Mouse (Mus musculus) cerebellum, postnatal 36 days (tissue): Measurements from ENCODE around the gene Fpgt.

Experiments
- DNase-seq, 2 experiments: peaks; one replicate each; pipeline ENCODE4 v3.0.0; 2021 to 2022; ENCODE audit warnings: mixed read lengths in 2 of 2

Fpgt gene

DNA sequence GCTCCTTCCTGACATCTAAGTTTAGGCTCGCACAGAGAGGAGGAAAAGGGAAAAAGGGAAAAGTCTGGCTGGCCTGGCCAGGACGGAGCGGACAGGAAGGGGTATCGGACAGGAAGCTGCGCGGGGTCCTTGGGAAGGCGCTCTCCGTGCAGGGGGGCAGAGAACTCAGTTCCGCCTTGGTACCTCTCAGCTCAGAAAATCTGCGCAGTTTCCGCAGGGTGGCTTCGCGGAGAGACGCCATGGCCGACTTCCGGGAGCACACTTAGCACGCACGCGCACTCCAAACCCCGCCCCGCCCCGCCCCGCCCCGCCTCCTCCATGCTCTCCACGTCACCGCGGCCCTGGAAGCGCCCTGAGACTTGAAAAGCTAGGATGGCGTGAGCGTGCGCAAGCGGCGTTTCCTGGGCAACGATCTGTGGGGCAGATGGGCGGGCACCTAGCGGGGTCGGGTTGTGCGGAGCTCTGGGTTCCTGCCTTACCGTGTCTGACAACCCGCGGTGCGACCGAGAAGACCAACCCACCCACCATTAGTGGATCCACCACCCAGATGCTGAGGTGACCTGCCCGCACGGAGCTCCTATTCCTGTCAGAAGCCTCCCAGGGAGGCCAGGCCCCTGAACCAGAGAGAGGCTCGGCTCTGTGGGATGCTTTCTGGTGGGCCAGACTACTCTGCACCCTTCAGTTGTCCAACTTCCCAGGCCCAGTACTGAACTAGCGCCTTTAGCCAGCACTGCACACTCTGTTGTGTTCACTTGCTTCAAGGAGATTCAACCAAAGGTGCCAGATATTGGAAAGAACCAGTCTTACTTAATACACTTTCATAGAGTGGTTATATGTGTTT lies at the start of gene Fpgt, which contains the start of gene Lrriq3:
Fpgt (minus strand) TSS at position 288 of the 841 bp plus-strand sequence.
Lrriq3 (plus strand) TSS at position 319 of the 841 bp plus-strand sequence.
- DNase-seq, result peak; percentile 89 to 91

DNA sequence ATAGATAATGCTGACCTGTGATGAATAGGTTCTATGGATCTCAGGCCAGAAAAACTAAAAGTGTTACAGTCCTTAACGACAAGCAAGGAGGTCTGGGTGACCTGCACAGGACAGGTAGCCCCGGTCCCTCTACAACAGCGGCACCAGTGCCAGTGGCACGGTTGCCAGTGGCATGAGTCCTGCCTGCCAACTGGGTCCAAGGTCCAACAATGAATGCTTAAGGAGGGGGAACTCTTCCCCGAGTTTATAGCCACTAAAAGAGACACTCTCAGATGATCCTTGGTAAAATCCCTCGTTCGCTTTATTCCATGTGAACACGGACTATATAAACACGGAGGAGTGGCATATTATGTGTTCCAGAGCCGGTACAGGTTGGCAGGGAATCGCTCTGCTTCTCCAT lies 47.8 kb upstream of the Fpgt start:
- no peak for DNase-seq

DNA sequence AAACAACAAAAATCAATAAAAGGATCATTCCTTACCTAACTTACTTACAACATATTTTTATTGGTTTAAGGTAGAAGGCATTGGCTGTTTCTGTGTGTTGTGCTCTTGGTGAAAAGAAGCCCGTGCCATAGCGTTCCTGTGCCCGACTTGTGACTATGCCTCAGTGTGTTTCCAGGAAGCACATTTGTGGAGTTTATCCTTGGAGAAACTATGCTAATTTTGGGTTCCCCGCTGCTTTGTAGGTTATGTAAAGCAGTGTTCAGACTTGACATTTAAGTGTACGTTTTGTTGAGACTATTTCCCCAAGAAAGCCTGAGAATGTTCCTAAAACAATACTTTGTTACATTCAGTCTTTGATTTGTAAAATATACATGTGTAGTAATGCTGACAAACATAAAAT lies 44.5 kb upstream of the Fpgt start:
- DNase-seq, result no peak

DNA sequence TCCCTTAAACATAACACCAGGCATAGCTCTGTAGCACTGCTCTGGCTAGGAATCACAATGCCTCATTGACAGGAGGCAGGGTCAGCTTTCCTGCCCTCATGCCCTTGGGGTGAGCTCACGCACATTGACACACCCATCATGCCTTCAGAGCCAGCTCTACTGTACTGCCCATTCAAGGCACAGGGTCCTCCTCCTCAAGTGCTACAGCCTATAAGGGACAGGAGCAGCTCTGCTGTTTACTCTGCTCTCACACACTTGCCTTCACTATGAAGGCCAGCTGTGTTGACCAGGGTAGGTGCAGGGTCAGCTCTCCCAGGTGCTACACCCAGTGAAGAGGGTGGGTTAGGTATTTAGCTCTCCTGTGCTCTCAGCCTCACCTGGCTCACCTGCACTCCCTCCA lies 12.8 kb upstream of the Fpgt start:
- DNase-seq, result no peak

DNA sequence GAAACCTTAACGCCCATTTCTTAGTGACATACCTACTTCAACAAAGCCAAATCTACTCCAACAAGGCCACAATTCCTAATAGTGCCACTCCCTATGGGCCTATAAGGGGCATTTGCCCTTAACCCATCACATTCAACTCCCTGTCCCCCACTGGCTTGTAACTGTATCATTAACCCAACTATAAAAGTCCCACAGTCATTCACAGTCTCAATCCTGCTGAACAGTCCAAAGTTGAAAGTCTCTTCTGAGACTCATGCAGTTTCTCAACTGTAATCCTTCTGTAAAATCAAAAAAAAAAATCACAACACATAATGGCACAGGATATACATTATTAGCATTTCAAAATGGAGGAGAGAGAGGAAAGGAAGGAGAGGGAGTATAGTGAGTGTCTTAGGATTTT lies 6.1 kb upstream of the Fpgt start:
- no peak for DNase-seq

DNA sequence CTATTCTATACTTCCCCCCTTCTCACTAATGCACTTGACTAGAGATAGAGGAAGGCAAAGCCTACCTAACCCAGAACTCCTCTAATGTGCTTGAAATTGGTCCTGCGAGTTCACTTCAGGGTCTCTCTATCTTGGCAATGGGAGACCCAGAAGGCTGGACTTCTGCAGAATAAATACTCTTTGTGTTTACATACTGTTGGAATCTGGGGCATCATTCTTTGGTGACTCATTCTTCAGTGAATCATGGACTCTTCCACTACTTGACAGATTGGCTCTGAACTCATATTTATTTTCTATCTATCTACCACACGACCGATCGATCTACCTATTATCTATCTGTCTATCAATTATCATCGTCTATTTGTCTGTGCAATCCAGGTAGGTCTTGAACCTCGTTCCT lies 1.1 kb downstream of the Fpgt start:
- no peak for DNase-seq

DNA sequence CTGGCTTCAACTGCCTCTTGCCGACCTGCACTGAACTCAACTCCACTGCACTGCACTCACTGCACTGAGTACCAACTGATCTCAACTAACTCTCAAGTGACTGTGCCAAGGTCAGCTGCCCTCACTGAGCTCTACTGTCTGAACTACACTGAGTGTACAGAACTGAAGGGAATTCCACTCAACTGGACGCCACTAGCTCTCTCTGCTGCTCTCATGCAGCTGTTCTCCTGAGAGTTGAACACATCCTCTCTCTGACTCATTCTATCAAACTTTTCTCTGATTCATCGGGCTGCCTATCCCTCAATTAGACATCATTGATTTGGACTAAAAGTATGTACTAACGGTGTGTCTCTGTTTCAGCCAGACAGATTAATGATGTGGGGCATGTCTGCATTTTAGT lies 15.3 kb downstream of the Fpgt start:
- DNase-seq, result no peak

DNA sequence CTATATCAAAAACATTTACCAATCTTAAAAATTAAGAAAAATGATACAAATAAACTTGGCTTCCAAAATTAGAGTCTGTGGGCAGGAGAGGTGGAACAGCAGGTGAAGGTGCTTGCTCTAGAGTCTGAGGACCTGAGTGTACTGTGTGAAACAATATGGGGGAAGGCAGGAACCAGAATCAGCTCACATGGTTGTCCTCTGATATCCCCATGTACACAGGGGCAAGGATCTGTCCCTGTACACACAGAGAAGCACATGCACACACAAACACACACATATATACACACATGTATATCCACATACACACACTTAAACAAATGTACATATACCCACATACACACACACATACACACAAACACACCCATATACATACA lies 33.8 kb downstream of the Fpgt start:
- DNase-seq, result no peak

DNA sequence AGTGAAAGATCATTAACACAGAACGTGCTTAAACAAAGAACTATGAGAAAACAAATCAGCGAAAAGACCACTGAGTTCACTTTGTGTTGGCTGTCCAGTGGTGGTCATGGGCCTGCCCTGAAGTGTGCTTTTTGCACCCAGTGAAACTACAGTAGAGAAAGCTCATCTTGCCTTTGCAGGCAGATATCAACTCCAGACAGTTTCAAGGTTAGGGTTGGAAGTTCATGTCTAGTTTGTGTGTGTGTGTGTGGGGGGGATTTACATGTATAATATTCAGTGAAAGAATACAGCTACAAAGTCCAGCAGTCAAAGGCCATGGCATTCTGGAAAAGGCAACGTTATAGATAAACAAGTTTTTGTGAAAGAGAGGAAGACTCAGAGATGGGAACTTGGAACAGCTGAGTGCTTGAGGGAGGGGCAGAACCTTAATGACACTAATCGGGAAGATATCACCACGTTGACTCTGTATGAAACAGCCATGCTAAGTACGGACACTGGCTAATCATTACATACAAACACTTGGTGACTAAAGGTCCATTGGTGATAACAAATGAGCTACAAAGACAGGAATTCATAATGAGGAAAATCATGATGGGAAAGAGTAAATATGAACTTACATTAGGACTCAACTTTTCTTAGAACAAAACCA lies 34.3 kb downstream of the Fpgt start:
- DNase-seq, result no peak

DNA sequence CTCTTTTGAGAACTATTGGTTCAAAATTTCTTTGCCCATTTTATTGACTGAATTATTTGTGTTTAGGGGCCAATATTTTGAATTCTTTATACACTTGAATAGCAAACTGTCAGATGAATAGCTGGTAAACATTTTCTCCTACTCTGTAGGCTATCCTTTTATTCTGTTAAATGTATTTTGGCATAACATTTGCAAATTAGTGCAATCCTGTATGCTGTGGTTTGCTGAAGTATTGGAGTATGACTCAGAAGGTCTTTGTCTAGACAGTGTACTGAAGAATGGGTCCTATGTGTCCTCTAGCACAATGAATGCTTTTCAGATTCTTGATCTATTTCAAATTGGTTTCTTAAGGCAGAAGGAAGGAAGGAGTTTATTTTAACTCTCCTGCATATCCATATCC lies 35.6 kb downstream of the Fpgt start:
- DNase-seq, result no peak

DNA sequence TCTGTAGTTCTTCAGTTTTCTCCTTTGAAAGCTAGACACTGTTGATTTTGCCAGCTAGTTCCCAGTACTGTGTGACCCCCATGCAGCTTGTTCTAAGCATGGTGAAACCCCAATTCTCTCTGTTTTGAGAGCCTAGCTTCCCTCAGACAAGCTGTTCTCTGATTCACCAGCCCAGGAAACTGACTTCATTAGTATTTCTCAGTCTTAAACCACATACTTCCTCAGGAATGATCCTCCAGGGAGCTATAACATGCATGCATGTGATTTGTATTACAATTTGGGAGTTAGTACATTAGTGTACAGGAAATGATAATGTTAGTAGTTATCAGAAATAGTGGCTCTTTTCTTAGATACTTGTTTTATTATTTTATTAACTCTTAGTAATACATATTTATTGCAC lies 36.6 kb downstream of the Fpgt start:
- no peak for DNase-seq

DNA sequence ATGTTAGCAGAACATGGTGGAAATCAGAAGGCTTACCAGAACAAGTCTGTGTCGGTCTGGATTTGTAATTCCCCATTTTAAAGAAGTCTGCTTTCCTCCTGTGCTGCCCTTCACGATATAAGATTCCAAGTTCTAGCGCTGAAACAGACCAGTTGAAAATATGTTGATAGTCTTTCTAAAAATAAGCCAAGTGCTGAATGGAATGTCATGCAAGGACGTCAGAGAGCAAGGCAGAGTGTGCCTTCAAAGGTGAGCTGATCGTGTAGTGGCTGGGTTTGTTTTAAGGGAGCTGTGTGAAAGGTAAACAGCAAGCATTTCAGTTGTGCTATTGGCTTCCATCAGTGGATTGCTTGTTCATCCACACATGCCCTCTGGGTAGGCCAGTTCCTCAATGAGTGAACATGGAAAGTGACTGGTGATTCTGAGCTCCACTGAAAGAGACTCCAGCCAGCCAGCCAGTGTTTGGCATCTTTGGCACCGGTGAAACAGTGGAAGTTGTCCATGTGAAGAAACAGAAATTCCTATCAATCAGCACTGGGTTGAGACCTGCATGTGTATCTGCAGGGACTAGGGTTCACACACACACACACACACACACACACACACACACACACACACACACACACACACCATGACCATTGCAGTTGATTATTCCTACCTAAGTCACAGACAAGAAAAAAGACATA lies 37.8 kb downstream of the Fpgt start, which contains the start of gene Tnni3k:
Tnni3k (minus strand) TSS at position 177 of the 686 bp plus-strand sequence.
- DNase-seq, result no peak

DNA sequence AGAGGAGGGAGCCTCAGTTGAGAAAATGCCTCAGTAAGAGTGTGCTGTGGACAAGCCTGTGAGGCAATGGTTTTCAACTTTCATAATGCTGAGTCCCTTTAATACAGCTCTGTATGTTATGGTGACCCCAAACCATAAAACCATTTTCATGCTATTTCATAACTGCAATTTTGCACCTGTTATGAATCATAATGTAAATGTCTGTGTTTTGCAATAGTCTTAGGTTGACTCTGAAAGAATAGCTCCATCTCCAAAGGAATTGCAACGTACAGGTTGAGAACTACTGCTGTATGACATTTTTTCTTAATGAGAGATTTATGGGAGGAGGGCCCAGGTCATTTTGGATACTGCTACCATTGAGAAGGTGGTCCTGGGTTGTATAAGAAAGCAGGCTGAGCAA lies 40.0 kb downstream of the Fpgt start:
- no peak for DNase-seq

DNA sequence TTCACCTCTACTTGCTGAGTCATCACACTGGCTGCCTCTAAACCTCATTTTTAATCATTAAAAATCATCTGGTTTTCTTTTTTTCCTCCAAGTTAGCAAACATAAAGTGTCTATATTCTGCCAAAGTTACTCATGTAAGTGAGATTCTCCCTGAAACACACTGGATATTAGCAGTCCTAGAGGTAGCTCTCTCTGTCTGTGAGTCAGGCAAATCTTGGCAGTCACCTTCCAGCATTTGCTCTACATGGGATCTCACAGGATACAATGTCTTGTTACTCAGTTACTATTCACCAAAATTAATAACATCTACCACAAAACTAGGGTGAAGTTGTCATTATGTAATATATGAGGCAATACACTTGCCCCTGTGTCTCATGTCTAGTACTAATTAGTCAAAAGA lies 41.2 kb downstream of the Fpgt start:
- no peak for DNase-seq

DNA sequence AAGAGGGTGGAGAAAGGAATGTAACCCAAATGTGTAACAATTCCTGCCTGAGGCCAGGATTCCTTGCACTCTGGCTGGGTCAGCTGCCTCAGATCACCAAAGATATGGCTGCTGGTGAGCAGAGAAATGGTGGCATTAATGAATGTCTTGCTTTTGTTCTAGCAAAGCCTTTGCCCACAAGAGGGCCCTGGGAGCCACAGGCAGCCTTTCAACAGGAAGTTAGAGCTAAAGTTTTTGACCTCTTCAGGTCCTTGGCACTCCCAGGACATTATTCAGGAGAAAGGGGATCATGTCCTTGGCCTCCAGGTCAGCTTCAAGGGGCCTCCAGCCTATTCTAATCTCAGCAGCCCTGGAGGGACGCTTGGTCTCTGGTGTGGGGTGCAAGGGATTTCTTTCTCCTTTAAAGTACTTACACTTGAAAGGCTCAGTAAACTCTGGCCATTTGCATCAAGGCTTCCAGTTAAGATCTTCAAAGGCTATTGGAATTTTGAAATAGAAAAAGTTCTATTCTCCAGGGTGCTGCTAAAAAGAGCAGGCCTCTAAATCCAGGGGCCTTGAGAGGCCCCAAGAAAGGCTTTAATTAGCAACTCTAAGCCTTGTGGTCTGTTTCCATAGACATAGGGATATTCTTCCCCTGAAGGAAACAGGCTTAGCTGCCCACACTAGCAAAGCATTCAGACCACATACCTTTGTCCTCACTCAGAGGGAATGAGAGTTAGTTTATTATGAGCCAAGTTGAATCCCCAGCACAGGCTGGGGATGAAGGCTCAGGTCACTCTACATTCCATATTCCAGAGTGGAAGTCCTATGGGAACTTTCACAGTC lies 54.0 kb downstream of the Fpgt start:
- DNase-seq, result no peak
